Comparison of ENCODE assay signal across 16 mouse cellular contexts in genomic region chr2:143711886-143712285, GRCm38 (mm10).
A peak's percentile ranks its signal among the peaks of the same experiment; 100 is the strongest.
DNase-seq lines count a peak whose midpoint lies in the region; ATAC-seq lines count a peak whose summit lies in the region.
"Had no signal": no experiment of that assay in that cellular context is flagged by ENCODE, and none has a peak within 500 bp of the region (broad histone marks: within the 10 kb centered on the region; RNA-seq: fewer than 3 reads in every experiment).

No protein-coding gene starts in this region.

- ATAC-seq in frontal cortex, adult (ENCODE audit: low TSS enrichment), result peak; percentile 81
- ATAC-seq: activated CD4-positive, CD25-positive, alpha-beta regulatory T cell, adult 4 months; forebrain, embryonic 13.5 days; lung, postnatal 0 days had no signal

- no peak for DNase-seq in frontal cortex, postnatal 25 days (ENCODE audit: low spot score in 2 of 2)
- peak; percentile 38 to 47 for DNase-seq in left cerebral cortex, postnatal 36 days (ENCODE audit: low spot score in 2 of 2)
- no peak for DNase-seq in left cerebral cortex, adult 11 months (ENCODE audit: low spot score)
- peak; percentile 48 for DNase-seq in cerebellum, adult 8-10 months
- DNase-seq in telencephalon, adult 2 months (ENCODE audit: low read depth, low spot score), result peak; percentile 68
- DNase-seq in thymus, postnatal 10 days (ENCODE audit: low spot score in 2 of 2), result no peak
- DNase-seq: adrenal gland, postnatal 14 days; heart, postnatal 36 days; kidney, adult 8-10 months; kidney, postnatal 25 days; midbrain, embryonic 14.5 days; thymus, postnatal 36 days had no signal

- intact Hi-C loops in left cerebral cortex, postnatal 36 days (cut with DNase I), result loop anchor here (5.0 kb wide), 1 partner anchor 165 kb away; the partner anchor contains the start of gene Pcsk2

Comparison
In these comparisons a context has a peak if more than half of its experiments do, and no peak if none do; other contexts are left out.
1. DNase-seq: peak in left cerebral cortex, postnatal 36 days (2 of 2), cerebellum, adult 8-10 months (single experiment) and telencephalon, adult 2 months (single experiment); none in frontal cortex, postnatal 25 days (0 of 2), left cerebral cortex, adult 11 months (single experiment) and thymus, postnatal 10 days (0 of 2).